Mouse (Mus musculus): ENCODE results near the gene Cd40.

Cd40 gene

DNA sequence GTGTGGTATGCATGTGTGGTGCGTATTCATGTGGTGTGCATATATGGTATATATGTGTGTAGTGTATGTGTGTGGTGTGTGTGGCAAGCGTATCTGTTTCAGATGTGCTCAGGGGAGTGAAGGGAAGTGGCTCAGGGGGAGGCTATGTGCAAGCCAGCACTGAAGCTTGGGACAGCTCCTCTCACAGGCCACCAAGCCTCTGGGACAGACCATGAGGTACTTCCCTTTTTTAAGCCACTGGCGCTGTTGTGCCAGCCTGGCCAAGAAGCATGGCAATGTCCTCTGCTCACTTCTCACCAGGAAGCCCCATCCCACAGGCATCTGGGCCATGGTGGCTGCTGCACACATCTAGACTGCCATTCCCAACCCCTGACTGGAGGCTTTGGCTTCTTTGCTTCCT, 47.5 kb downstream of the Cd40 start:
- no peak for DNase-seq (ENCODE audit: low spot score)

DNA sequence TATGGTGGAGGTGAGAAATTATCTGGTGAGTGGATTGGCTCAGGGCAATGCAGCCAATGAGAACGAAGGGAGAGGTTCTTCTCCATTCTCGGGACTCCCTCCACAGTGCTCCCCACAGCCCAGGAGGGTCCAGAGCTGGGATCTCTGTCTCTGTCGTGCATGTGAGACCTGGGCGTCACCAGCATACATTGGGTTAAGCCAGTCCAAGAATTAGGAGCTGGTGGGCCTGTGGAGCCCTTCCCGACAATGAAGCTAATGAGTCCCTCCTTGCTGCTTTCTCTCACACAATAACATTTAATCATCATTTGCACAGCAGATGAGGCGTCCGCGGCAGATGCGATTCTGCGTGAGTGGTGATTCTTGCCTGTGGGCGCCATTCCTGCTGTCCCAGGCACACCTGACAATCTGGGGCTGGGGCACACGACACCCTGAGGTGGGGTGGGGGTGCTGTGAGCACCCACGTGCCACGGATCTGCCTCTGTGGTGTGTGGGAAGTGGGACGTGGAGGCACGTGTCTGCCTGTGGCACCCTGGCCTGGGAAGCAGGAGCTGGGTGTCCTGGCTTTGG, 50.2 kb downstream of the Cd40 start:
- no peak for DNase-seq (ENCODE audit: low spot score)

DNA sequence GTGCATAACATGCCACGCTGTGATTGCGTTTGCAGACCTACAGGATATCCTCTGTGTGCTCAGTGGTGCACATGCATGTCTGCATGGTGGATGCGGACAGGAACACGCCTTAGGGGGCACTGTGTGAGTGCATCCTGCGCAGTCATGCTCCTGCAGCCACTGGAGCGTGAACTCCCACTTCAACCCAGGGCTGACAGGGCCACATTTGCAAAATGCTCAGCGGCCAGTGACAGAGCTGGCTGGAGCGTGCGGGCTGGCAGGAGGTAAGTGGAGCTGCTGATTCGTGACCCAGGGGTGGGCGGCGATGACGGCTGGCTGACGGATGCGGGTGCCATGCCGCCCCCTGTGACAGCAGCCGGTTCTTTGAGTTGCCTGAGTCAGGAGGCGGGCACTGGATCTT, 51.2 kb downstream of the Cd40 start:
- DNase-seq (ENCODE audit: low spot score): no peak

DNA sequence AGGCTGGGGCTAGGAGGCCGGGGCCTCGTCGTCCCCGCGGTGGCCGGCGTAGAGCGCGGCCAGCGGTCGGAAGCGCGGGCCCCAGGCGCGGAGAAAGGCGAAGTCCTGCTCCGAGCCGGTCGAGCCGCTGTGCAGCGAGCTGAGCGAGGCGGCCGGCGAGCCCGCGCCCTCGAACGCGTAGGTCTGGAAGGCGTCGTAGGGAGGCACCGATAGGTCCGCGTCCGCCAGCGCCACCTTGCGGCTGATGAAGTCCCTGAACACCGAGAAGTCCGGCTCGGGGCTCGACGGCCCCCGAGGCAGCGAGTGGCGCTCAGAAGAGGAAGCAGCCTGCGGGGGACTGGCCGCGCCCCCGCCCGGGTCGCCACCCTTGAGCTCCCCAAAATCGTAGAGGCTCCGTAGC, 56.7 kb downstream of the Cd40 start:
- peak; percentile 70 for DNase-seq (ENCODE audit: low spot score)

DNA sequence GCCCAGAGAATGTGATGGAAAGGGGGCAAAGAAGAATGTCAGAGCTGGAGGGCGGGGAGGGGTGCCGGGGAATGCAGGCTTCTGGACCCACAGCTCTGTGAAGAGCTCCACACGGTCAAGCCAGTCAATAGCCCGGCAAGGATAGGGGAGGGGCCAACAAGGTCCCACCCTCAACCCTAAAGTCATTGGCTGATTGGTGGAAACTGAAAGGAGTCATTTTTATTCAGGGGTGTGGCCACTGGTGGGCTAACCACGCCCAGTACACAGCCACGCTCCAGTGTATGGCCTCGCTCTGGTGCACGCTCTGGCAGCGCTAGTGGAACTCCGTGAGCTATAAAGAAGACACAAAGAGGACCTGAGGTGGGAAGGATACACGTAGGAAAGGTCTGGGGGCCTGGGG, 58.3 kb downstream of the Cd40 start:
- no peak for DNase-seq (ENCODE audit: low spot score)

DNA sequence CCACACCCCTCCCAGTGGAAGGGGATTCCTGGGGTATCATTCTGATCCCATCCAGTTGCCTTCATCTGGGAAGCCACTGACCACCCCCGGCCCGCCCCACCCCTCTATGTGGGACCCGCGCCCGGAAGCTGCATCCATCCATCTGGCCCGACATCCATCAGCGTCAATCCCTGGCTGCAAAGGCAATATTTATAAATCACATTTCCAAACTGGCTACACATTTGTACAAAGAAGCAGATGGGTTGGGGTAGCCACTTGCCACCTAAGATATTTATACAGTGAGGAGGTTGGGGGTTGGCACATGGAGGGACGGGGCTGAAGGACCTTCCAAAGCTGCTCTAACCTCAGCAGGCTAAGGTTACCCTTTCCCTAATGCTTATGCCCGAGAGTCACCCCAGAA, 65.3 kb downstream of the Cd40 start:
- DNase-seq (ENCODE audit: low spot score): no peak

DNA sequence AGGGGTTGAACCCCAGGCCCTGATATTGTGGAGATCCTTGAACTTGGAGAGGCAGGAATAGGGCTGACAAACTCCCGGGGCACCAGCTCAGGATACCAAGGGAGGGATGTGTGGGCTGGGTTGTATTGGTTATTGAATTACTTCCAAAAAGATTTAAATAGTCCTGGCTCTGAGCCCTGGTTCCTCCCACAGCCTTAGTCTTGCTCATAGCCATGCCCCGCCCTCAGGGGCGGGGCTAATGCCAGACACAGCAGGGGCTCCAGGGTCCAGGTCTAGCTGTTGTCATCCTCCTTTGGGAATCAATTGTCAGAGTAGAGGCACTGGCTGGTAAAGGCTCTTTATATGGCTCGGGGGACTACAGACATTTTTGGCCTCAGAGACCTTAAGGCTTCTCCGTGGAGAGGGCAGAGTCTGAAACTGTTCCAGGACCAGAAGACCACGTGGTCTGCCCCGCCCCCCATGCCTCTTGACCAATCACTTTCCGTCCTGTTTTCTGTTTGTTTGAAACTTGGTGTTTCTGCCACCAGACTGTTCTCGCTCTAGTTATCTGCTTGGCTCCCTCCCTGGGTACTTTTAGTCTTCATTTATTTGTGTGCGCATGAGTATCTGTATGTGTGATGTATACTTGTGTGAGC, 65.9 kb downstream of the Cd40 start:
- no peak for DNase-seq (ENCODE audit: low spot score)

All from ovary, postnatal 10 days (tissue).